Mouse (Mus musculus) ES-E14 (cell line): ENCODE results near the gene Usp37. TPM values are rescaled to one million over a fixed set of nuclear protein-coding genes. Genes with fewer than 3 reads are reported as not detected.
A peak's percentile ranks its signal among the peaks of the same experiment; 100 is the strongest.

Source experiments
- DNase-seq: peaks from one replicate; pipeline ENCODE4 v3.0.0-alpha.2; 2013; ENCODE audit warnings: low read depth, low spot score
- H3K27ac ChIP-seq: 2 replicates; pipeline ENCODE4 v1.5.1; 2012; ENCODE audit warnings: low read depth, mild to moderate bottlenecking, low read length, moderate library complexity, mixed read lengths; ENCODE audit not compliant: poor library complexity, insufficient read depth, severe bottlenecking
- H3K36me3 ChIP-seq: 2 replicates; pipeline ENCODE4 v1.6.1; 2012; ENCODE audit warnings: mild to moderate bottlenecking, low read length, moderate library complexity, mixed read lengths; ENCODE audit not compliant: control insufficient read depth, poor library complexity, insufficient read depth, severe bottlenecking
- H3K4me1 ChIP-seq, 2 experiments: fragments of 150-350 bp in 1 of 2; sonication (generic) in 1 of 2; 2 replicates each; pipeline ENCODE4 v1.6.1; 2012; ENCODE audit warnings: low read length in 2 of 2, mild to moderate bottlenecking in 1 of 2, mixed read lengths in 1 of 2; ENCODE audit not compliant: control insufficient read depth in 2 of 2, insufficient read depth in 2 of 2, poor library complexity in 1 of 2
- H3K4me3 ChIP-seq, 2 experiments: fragments of 150-350 bp in 1 of 2; sonication (generic) in 1 of 2; 2 replicates each; pipeline ENCODE4 v1.5.1; 2012; ENCODE audit warnings: low read length in 2 of 2, low read depth in 1 of 2, mild to moderate bottlenecking in 1 of 2, mixed read lengths in 1 of 2; ENCODE audit not compliant: insufficient read depth in 1 of 2, poor library complexity in 1 of 2, severe bottlenecking in 1 of 2
- H3K9ac ChIP-seq: 2 replicates; pipeline ENCODE4 v1.6.1; 2012; ENCODE audit warnings: low read depth, mild to moderate bottlenecking, low read length, mixed read lengths; ENCODE audit not compliant: poor library complexity, insufficient read depth, severe bottlenecking
- H3K9me3 ChIP-seq: fragments of 150-350 bp; sonication (generic); 2 replicates; pipeline ENCODE4 v1.6.1; 2012; ENCODE audit warnings: low read depth, mild to moderate bottlenecking, low read length; ENCODE audit not compliant: control insufficient read depth, insufficient read depth
- CHD2 ChIP-seq: IDR thresholded peaks from 2 replicates; pipeline ENCODE4 v1.6.1; 2014; ENCODE audit warnings: mild to moderate bottlenecking, low read depth, low read length, inconsistent platforms
- HCFC1 ChIP-seq: IDR thresholded peaks from 2 replicates; pipeline ENCODE4 v1.6.1; 2012; ENCODE audit warnings: low read length, inconsistent platforms, borderline replicate concordance; ENCODE audit not compliant: insufficient read depth
- MAFK ChIP-seq: IDR thresholded peaks from 2 replicates; pipeline ENCODE4 v1.6.1; 2014; ENCODE audit warnings: mild to moderate bottlenecking, low read depth, low read length, inconsistent platforms; ENCODE audit not compliant: insufficient read depth
- ZC3H11A ChIP-seq: IDR thresholded peaks from 2 replicates; pipeline ENCODE4 v1.6.1; 2012; ENCODE audit warnings: low read depth, mild to moderate bottlenecking, inconsistent platforms, low read length, borderline replicate concordance
- ZNF384 ChIP-seq: IDR thresholded peaks from 2 replicates; pipeline ENCODE4 v1.6.1; 2012; ENCODE audit warnings: low read depth, low read length, inconsistent platforms
- in situ Hi-C, 2 experiments: fragments of 600-800 bp; cut with MboI; formaldehyde crosslinking; loops; one replicate each; pipeline ENCODE4 v1.15.1; 2025; ENCODE audit warnings: low sequenced_read_pairs in 2 of 2, inconsistent platforms in 1 of 2; ENCODE audit not compliant: unreplicated experiment in 2 of 2
- total RNA-seq: library from RNA; depleted of rRNA; stranded (reverse); fragments of 300-350 nt; gene quantifications from 2 replicates; pipeline ENCODE4 v1.2.3, GENCODE M21; 2012

The Usp37 gene
- total RNA-seq, 1 experiment = 44.8 TPM

DNA sequence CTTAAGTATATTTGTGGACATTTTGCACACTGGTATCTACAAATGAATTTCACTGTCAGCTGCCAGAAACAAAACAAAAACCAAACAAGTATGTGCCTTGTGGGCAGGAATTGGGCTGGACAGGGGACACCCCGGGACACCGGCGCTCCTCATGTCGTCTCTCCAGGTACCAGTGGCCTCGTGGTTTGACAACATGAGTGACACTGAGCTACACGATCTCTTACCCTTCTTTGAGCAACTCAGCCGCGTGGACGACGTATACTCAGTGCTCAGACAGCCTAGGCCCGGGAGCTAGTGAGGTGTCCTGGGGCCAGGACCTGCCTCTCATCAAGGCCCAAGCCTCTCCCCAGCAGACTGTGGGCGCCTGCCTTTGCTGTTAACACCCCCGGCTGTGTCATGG, 148.8 kb downstream of the Usp37 start:
- no peak for DNase-seq
- in situ Hi-C loops = no loop called here
- Histone ChIP-seq H3K4me1 (peaks cover 0 to 14% of the 10 kb centered on the region in 2 experiments; a peak in 2 of 4 replicates), H3K4me3 (no peak overlapping the region), H3K9ac (no peak overlapping the region), H3K27ac (no peak overlapping the region), H3K36me3 (peaks cover 14% of the 10 kb centered on the region; the same call in 1 of the 2 replicates), H3K9me3 (no peaks in the 10 kb centered on the region)
- no peak for TF ChIP-seq ZNF384
- no peak for TF ChIP-seq HCFC1
- TF ChIP-seq CHD2 = no peak
- TF ChIP-seq ZC3H11A = no peak
- no peak for TF ChIP-seq MAFK

DNA sequence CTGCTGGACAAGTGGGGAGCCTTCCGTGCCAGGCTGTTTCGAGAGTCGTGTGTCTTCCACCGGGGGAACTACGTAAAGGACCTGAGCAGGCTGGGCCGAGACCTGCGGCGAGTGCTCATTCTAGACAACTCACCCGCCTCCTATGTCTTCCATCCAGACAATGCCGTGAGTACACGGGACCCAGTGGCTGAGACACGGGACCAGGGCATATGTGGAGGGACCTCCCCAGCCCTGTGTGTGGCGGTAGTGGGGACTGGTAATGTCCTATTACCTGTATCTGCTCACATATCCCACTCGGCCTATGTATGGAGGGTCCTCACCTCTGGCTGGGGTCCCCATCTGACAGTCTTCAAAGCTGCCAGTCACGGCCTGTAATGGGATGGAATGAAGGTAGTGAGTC, 149.2 kb downstream of the Usp37 start:
- TF ChIP-seq CHD2 (no peak), ZC3H11A (no peak), HCFC1 (no peak), MAFK (no peak), ZNF384 (no peak)
- H3K27ac ChIP-seq = no peak overlapping the region
- peaks cover 14% of the 10 kb centered on the region; the same call in 1 of the 2 replicates for H3K36me3 ChIP-seq
- no peak for DNase-seq
- H3K9ac ChIP-seq = no peak overlapping the region
- no peaks in the 10 kb centered on the region for H3K9me3 ChIP-seq
- in situ Hi-C loops = no loop called here
- no peak overlapping the region; a peak in 1 of 4 replicates for H3K4me3 ChIP-seq
- peaks cover 0 to 14% of the 10 kb centered on the region in 2 experiments; a peak in 2 of 4 replicates for H3K4me1 ChIP-seq

DNA sequence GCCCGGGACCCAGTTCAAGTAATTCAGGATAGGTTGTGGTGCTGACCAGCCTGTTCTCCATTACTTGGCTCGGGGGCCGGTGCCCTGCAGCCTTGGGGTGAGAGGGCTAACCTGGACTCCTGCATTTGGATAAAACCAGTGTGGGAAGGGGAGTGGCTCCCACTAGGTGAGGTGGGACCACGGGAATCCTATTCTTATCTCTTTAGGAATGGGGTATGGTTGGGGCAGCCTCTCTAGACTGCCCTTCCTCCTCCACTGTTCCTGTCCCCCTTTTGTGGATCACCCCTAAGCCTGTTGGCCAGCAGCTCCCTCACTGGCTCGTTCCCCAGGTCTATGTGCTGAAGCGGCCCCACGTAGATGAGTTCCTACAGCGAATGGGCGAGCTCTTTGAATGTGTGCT, 149.8 kb downstream of the Usp37 start:
- H3K4me3 ChIP-seq = no peak overlapping the region; a peak in 1 of 4 replicates
- H3K9me3 ChIP-seq = no peaks in the 10 kb centered on the region
- no peak for TF ChIP-seq HCFC1
- H3K27ac ChIP-seq = no peak overlapping the region
- peaks cover 14% of the 10 kb centered on the region; the same call in 1 of the 2 replicates for H3K36me3 ChIP-seq
- H3K4me1 ChIP-seq = peaks cover 0 to 17% of the 10 kb centered on the region in 2 experiments; a peak in 2 of 4 replicates
- no peak for DNase-seq
- no peak overlapping the region for H3K9ac ChIP-seq
- in situ Hi-C loops = no loop called here

DNA sequence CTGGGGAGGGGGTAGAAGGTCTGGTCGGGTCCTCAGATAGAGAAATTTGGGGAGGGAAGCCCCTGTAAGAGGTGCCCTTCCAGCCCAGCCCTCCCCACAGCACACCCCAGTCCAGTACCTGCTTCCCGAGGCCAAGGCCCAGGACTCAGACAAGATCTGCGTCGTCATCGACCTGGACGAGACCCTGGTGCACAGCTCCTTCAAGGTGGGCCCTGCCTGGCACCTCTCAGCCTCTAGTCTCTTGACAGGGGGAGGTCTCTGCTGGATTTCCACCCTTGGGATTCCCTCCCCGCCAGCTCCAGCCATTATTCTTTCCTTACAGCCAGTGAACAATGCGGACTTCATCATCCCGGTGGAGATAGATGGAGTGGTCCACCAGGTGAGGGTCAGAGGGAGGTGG, 150.4 kb downstream of the Usp37 start:
- Histone ChIP-seq H3K27ac (no peak overlapping the region), H3K9ac (no peak overlapping the region), H3K4me3 (no peak overlapping the region), H3K4me1 (peaks cover 0 to 20% of the 10 kb centered on the region in 2 experiments; a peak in 2 of 4 replicates), H3K9me3 (no peaks in the 10 kb centered on the region), H3K36me3 (peaks cover 14% of the 10 kb centered on the region; the same call in 1 of the 2 replicates)
- TF ChIP-seq CHD2 = no peak
- TF ChIP-seq MAFK = no peak
- no peak for TF ChIP-seq HCFC1
- no peak for TF ChIP-seq ZC3H11A
- TF ChIP-seq ZNF384 = no peak
- in situ Hi-C loops = no loop called here
- no peak for DNase-seq

DNA sequence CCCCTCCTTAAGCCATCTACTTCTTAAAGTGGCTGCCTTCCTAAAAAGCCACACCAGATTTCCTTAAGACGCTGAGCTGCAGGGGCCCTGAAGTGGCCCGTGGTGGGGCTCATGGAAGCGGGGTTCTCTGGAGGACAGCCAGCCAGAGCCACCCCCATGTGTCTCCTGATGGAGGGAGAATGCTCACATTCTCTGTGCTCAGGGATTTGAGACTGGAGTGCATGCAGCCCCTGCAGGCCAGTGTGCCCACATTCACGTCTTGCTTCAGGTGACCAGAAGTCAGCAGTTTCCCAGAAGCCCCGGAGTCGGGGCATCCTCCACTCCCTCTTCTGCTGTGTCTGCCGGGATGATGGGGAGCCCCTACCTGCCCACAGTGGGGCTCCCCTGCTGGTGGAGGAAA, 151.1 kb downstream of the Usp37 start:
- Histone ChIP-seq H3K9ac (peak overlapping the region; percentile 21; the same call in 1 of the 2 replicates), H3K27ac (no peak overlapping the region), H3K4me3 (peak overlapping the region in 1 of 2 experiments; percentile 26; a peak in 1 of 4 replicates), H3K4me1 (peaks cover 0 to 20% of the 10 kb centered on the region in 2 experiments; a peak in 2 of 4 replicates), H3K9me3 (no peaks in the 10 kb centered on the region), H3K36me3 (peaks cover 14% of the 10 kb centered on the region; the same call in 1 of the 2 replicates)
- DNase-seq = no peak
- in situ Hi-C loops = no loop called here
- TF ChIP-seq MAFK (no peak), HCFC1 (no peak)
